Mouse (Mus musculus): ENCODE measurements around the gene Ddah2. TPM values are rescaled to one million over a fixed set of nuclear protein-coding genes. Genes with fewer than 3 reads are reported as not detected.

The Ddah2 gene
- polyA plus RNA-seq, 1 experiment from 2014 or later, result 337 TPM

DNA sequence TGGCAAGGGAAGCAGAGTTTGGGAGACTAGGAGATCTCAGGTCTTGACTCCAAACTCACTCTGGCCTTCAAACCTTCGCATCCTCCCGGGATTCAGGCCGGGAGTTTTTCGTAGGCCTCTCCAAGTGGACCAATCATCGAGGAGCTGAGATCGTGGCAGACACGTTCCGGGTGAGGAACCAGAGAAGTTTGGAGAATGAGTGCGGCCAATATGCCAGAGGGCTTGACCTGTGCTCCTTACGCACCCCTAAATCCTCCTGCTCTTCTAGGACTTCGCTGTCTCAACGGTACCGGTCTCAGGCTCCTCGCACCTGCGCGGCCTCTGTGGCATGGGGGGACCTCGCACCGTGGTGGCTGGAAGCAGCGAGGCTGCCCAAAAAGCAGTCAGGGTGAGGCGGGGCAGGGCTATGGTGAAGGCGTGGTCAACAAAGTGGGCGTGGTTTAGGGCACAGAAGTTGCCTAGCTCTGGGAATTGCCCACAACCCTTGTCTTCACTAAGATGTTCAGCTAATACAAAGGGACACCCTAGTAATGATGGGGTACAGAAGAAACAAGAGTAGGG is 2.0 kb downstream of the Ddah2 start:
- H3K36me3 ChIP-seq (replicated peaks), result peaks cover 4% of the 10 kb centered on the region; the same call in 1 of the 2 replicates
- H3K4me1 ChIP-seq, result peaks cover 30% of the 10 kb centered on the region
- peak overlapping the region; percentile 76 for H3K4me2 ChIP-seq
- peak overlapping the region; percentile 72 for H3K4me3 ChIP-seq
- no peak for ATAC-seq (replicated peaks)
- H3K9ac ChIP-seq, result peak overlapping the region; percentile 71; the same call in 1 of the 2 replicates
- H3K27ac ChIP-seq, result no peak overlapping the region
- 60% methylated on average over 22 of the region's 22 CpGs for whole genome bisulfite sequencing
- H3K27me3 ChIP-seq (replicated peaks), result peaks cover 28% of the 10 kb centered on the region
- H3K9me3 ChIP-seq, result no peaks in the 10 kb centered on the region

DNA sequence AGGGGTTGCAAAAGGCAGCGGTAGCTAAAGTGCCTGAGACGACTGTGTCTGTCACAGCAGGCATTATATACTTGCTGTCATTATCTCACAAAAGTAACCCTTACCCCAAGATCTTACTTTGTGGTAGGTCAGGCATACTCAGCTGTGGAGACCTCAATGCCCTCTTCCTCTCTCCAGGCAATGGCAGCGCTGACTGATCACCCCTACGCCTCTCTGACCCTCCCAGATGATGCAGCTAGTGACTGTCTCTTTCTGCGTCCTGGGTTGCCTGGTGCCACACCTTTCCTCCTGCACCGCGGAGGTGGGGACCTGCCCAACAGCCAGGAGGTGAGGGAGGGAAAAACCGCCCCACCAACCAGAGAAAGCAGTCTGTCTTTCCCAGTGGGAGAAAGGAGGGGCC is 2.5 kb downstream of the Ddah2 start:
- no peak for ATAC-seq (replicated peaks)
- H3K4me1 ChIP-seq, result peaks cover 30% of the 10 kb centered on the region
- H3K9ac ChIP-seq, result no peak overlapping the region; the same call in 1 of the 2 replicates
- H3K27ac ChIP-seq, result no peak overlapping the region
- no peaks in the 10 kb centered on the region for H3K9me3 ChIP-seq
- 89% methylated on average over 8 of the region's 8 CpGs for WGBS
- peaks cover 4% of the 10 kb centered on the region; the same call in 1 of the 2 replicates for H3K36me3 ChIP-seq (replicated peaks)
- peaks cover 33% of the 10 kb centered on the region for H3K27me3 ChIP-seq (replicated peaks)
- no peak overlapping the region for H3K4me3 ChIP-seq
- no peak overlapping the region for H3K4me2 ChIP-seq

DNA sequence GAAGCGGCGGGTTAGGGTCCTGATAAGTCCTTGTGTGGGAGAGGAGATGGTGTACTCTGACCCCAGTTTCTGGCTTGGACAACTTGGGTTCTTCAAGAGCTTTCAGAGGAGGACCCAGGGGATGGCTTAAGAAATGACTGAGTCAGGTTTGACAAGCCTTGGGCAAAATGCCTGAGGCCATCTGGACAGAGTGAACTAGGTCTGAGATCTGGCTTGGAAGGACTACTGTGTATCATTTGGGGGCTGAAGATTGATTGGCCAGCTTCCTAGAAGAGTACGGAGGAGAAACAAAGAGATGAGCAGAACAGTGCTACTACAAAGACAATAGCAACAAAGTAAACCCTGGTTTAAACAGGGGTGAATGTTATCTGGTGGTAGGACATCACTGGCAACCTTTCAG is 4.6 kb downstream of the Ddah2 start:
- 95% methylated on average over 3 of the region's 3 CpGs for WGBS
- peaks cover 41% of the 10 kb centered on the region for H3K27me3 ChIP-seq (replicated peaks)

DNA sequence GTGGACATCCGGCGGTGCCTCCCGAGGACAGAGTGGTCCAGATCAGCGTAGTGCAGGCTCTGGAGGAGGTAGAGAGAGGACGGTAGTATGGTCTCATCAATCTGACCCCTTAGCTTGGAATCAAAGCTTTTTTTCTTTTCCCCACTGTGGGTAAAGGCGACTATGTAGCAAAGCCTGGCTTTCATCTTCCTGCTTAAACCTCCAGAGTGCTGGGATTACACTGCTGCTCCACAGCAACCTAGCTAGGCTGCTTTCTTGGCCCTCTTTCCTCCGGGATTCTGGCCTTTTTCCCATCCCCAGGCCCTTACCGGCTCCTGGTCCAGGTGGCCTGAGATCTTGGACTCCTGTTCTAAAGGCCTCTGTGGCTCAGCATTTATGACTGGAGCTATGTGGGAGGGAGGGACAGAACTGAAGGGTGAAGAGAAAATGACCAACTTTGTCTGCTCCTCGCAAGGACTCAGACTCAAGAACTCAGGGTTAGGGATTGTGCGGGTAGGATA is 5.6 kb downstream of the Ddah2 start:
- WGBS, result 31% methylated on average over 10 of the region's 10 CpGs
- Histone ChIP-seq H3K9me3 (no peaks in the 10 kb centered on the region), H3K9ac (no peak overlapping the region), H3K4me3 (no peak overlapping the region), H3K4me2 (no peak overlapping the region), H3K36me3 (replicated peaks) (peaks cover 4% of the 10 kb centered on the region; the same call in 1 of the 2 replicates), H3K27me3 (replicated peaks) (peaks cover 41% of the 10 kb centered on the region), H3K4me1 (peaks cover 24% of the 10 kb centered on the region), H3K27ac (no peak overlapping the region)
- ATAC-seq (replicated peaks), result no peak

More for the DNA sequence above, 4.6 kb downstream of the Ddah2 start:
- H3K9ac ChIP-seq, result no peak overlapping the region
- no peaks in the 10 kb centered on the region for H3K9me3 ChIP-seq
- H3K4me2 ChIP-seq, result no peak overlapping the region
- H3K4me3 ChIP-seq, result no peak overlapping the region
- peaks cover 4% of the 10 kb centered on the region; the same call in 1 of the 2 replicates for H3K36me3 ChIP-seq (replicated peaks)
- peaks cover 27% of the 10 kb centered on the region for H3K4me1 ChIP-seq
- H3K27ac ChIP-seq, result no peak overlapping the region
- no peak for ATAC-seq (replicated peaks)

DNA sequence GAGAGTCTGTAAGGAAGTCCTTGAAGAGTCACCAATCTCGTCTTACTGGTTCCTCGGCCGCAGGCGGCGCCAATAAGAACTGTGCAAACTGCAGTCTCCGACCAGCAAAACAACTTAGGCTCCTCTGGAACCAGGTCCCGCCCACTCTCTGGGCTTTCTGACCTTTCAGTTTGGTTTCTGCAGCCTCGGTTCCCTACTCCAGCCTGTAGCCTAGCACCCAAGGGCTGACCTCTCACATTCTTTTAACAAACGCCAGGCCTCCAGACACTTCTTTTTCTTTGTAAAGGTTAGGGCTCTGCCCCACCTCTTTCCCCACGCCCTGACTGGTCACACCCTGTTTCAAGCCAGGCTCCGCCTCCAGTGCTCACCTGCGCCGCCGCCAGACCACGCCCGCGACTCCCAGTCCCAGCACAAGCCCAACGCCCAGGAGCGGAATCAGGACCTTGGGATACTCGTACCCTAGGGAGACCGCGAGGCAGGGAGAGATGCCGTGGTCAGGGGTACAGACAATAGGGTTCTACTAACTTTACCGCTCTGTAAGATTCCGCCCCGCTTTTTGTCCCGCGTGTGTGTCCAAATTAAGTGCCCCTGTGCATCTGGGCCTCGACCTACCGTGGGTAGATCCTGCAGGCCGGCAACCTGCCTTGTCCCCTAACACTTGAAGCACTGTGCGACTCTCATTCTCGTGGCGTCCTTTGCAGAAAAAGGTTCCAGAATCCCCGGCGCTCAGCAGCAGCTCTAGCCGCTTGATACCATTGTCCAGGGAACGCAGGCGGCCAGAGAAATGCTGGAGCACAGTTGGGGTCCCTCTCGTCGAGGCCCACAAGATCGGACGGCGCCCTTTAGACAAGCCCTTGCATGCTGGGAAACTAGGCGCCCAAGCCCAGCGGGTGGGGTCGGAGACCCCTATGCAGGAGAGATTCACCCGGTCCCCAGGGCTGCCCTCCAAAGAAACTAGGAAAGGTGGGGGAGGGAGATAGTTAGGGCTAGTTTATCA is 6.4 kb downstream of the Ddah2 start, which contains the start of gene Ly6g6c:
Gene Ly6g6c (plus strand): TSS at position 438 of the 997 bp plus-strand sequence.
- peak within 1 kb of the TSS; percentile 26; the same call in 1 of the 2 replicates for H3K9ac ChIP-seq
- WGBS, result under 1% methylated on average over 48 of the region's 48 CpGs
- H3K4me1 ChIP-seq, result peaks cover 18% of the 10 kb centered on the region
- H3K27me3 ChIP-seq (replicated peaks), result peaks cover 41% of the 10 kb centered on the region
- no peak within 1 kb of the TSS for H3K27ac ChIP-seq
- no peaks in the 10 kb centered on the region for H3K9me3 ChIP-seq
- H3K4me3 ChIP-seq, result peak within 1 kb of the TSS; percentile 13
- H3K4me2 ChIP-seq, result peak within 1 kb of the TSS; percentile 43
- ATAC-seq (replicated peaks), result no peak
- H3K36me3 ChIP-seq (replicated peaks), result peaks cover 4% of the 10 kb centered on the region; the same call in 1 of the 2 replicates

DNA sequence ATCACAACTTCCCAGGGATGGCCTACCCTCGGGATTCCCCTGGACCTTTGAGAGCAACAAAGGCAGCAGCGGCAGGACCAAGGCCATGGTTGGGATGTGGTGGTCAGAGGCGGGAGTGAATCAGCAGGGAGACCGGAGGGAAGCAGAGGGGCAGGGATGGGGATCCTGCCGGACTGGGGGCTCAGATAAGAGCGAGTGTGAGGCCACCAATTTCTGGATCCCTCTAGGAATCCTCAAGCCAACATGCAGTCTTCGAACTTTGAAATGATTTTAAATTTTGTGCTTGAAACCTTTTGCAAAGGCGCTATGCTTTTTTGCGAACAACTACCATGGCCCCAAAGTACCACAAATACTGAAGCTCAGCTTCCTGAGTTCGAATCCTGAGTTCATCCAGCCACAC is 7.2 kb downstream of the Ddah2 start, which contains the start of gene Mpig6b:
Gene Mpig6b (minus strand): TSS at position 101 of the 400 bp plus-strand sequence.
- peaks cover 10% of the 10 kb centered on the region; the same call in 1 of the 2 replicates for H3K4me1 ChIP-seq
- peak within 1 kb of the TSS; percentile 13 for H3K4me3 ChIP-seq
- no peaks in the 10 kb centered on the region for H3K9me3 ChIP-seq
- H3K4me2 ChIP-seq, result peak within 1 kb of the TSS; percentile 43
- 46% methylated on average over 10 of the region's 10 CpGs for WGBS
- H3K27ac ChIP-seq, result no peak within 1 kb of the TSS
- H3K36me3 ChIP-seq (replicated peaks), result peaks cover 4% of the 10 kb centered on the region; the same call in 1 of the 2 replicates
- H3K9ac ChIP-seq, result peak within 1 kb of the TSS; percentile 26; the same call in 1 of the 2 replicates
- H3K27me3 ChIP-seq (replicated peaks), result peaks cover 41% of the 10 kb centered on the region
- no peak for ATAC-seq (replicated peaks)

DNA sequence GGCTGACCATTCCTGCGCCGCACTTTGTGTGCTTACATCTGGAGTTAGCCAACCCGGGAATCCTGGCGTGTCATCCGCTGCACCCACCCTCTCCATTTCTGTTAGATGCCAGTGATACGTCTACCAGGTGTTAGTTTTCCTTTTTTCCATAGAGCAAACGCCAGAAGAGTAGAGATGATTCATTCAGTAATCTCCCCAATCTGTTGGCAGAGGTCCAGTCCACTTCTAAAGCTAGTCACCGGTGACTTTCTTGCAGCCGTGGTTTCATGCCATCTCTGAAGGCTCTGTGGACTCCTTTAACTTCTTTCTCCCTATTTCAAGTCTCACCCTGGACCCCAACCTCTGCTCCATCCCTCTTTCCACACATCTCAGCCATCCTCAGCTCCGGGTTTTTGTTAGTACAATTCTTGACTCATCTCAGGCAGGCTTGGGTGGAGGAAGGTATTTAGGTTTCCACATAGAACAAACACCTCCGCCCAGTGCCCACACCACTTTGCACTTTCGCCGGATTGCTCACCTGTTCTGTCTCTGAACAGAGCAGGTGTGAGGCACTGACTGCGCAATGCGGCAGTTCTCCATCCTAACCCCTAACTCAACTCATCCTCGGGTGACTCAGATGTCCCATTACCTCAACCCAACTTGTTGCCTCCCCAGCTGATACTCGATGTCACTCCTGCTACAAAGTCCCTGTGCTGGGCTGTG is 9.5 kb downstream of the Ddah2 start:
- Histone ChIP-seq H3K9me3 (no peaks in the 10 kb centered on the region), H3K27me3 (replicated peaks) (peaks cover 36% of the 10 kb centered on the region), H3K4me2 (no peak overlapping the region), H3K4me3 (no peak overlapping the region), H3K36me3 (replicated peaks) (no peaks in the 10 kb centered on the region), H3K4me1 (peaks cover 10% of the 10 kb centered on the region; the same call in 1 of the 2 replicates), H3K9ac (no peak overlapping the region), H3K27ac (no peak overlapping the region)
- no peak for ATAC-seq (replicated peaks)
- 86% methylated on average over 17 of the region's 17 CpGs for WGBS

DNA sequence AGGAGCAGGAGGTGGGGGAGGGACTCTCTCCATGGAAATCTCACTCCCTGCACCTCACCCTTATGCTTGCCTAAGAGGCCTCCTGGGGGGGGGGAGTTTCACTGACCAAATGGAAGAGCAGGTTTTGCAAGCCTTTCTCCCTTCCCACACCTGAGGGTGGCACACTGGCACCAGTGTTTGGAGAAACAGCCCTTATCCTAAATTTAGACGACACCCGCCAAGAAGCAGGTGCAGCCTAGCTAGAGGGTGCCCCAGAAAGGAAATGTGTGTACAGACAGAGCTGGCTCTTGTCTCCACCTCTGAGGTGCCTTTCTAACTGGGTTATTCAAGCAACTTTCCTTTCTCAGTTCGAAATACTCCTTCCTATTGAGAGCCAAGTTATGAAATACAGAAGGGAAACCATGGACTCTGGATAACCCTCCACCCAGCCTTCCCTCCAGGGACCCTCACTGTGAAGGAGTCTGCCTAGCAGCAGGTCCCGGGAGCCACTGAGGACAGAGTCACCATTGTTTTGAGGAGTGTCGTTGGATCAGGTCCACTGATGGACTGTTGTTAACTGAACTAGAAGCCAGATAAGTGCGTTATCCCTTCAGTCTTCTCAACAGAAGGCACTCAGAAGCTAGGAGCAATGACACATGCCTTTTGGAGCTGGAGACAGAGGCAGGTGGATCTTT is 11.9 kb downstream of the Ddah2 start:
- Histone ChIP-seq H3K9ac (no peak overlapping the region), H3K27ac (no peak overlapping the region), H3K4me2 (no peak overlapping the region), H3K4me3 (no peak overlapping the region), H3K27me3 (replicated peaks) (peaks cover 14% of the 10 kb centered on the region), H3K36me3 (replicated peaks) (no peaks in the 10 kb centered on the region), H3K4me1 (peaks cover under 1% of the 10 kb centered on the region; the same call in 1 of the 2 replicates), H3K9me3 (no peaks in the 10 kb centered on the region)
- no peak for ATAC-seq (replicated peaks)
- 68% methylated on average over 6 of the region's 6 CpGs for WGBS

DNA sequence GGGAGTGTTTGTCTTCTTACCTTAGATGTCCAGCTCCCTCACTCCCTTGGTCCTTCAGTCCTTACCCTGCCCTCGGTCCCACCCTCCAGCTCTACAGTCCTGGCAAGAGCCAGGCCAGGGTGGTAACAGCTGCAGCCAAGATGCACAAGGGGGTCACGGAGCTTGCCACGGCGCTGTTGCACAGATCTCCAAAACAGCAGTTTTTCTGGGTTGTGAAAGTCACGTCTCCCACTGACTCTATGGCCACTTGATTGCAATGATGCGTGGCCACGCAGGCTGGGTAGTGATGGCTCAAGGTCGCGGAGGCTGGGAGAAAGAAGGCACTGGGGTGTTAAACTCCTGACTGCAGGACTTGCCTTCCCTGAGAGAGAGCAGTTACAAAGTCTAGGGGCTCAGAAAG is 12.6 kb downstream of the Ddah2 start:
- 85% methylated on average over 9 of the region's 9 CpGs for WGBS
- H3K4me2 ChIP-seq, result no peak overlapping the region
- no peaks in the 10 kb centered on the region for H3K9me3 ChIP-seq
- no peak overlapping the region for H3K27ac ChIP-seq
- H3K9ac ChIP-seq, result no peak overlapping the region
- ATAC-seq (replicated peaks), result no peak
- H3K27me3 ChIP-seq (replicated peaks), result peaks cover 8% of the 10 kb centered on the region; the same call in 1 of the 2 replicates
- no peak overlapping the region for H3K4me3 ChIP-seq
- H3K36me3 ChIP-seq (replicated peaks), result no peaks in the 10 kb centered on the region
- no peaks in the 10 kb centered on the region for H3K4me1 ChIP-seq

DNA sequence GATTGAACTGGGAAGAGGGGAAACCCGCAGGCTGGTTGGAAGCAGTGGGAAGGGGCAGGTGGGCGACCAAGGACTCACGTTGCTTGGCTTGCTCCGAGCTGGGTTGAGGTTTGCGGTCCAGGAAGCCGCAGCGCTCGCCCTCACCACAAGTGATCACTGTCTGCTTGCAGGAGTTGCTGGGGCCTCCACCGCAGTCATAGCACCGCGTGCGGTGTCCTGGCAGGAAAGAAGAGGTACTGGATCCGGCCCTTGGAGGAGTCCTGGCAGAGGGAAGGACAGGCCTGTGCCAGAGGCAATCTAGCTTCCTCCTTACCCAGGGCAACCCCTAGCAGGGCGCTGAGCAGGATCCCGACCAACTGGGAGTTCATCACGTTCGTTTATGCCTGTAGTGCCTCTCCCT is 15.3 kb downstream of the Ddah2 start:
- H3K27ac ChIP-seq, result no peak overlapping the region
- H3K36me3 ChIP-seq (replicated peaks), result no peaks in the 10 kb centered on the region
- no peak overlapping the region for H3K4me2 ChIP-seq
- H3K9ac ChIP-seq, result no peak overlapping the region
- no peak overlapping the region for H3K4me3 ChIP-seq
- no peaks in the 10 kb centered on the region for H3K9me3 ChIP-seq
- WGBS, result 57% methylated on average over 17 of the region's 17 CpGs
- no peak for ATAC-seq (replicated peaks)
- H3K4me1 ChIP-seq, result peaks cover 11% of the 10 kb centered on the region; the same call in 1 of the 2 replicates
- no peaks in the 10 kb centered on the region for H3K27me3 ChIP-seq (replicated peaks)

DNA sequence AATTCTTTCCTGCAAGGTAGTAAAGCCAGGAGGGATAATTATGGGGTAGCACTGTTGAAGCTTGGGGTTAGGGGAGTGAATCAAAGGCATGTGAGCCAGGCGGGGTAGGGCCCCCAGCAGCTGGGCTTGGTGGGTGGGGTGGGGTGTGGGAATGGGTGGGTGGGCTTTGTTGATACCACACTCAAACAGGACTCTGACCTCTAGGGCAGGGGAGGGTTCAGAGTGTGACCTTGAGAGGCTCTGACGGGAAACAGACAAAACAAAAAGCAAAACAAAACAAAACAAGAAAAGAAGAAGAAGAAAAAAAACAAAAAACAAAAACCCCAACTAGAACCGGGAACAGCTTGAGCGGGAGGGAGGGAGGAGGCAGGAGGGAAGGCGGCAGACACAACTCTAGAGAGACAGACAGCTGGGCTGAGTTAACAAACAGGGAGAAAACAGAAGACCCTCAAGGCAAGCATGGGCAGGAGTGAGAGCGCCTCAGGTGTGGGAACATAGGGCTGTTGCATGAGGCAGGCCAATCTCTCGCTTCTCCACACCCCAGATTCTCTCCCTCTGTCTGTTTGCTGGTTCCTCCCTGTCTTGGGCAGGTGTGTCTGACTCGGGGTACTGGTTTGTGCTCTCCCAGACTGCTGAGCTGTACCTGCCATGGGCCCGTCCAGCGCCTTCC is 17.8 kb downstream of the Ddah2 start, which contains the start of gene Ly6g6e:
Gene Ly6g6e (plus strand): TSS at position 396 of the 670 bp plus-strand sequence.
- Histone ChIP-seq H3K4me2 (peak within 1 kb of the TSS; percentile 43), H3K9ac (no peak within 1 kb of the TSS; the same call in 1 of the 2 replicates), H3K36me3 (replicated peaks) (no peaks in the 10 kb centered on the region), H3K4me1 (peaks cover 11% of the 10 kb centered on the region; the same call in 1 of the 2 replicates), H3K9me3 (no peaks in the 10 kb centered on the region), H3K27me3 (replicated peaks) (no peaks in the 10 kb centered on the region), H3K4me3 (peak within 1 kb of the TSS; percentile 21), H3K27ac (no peak within 1 kb of the TSS)
- 36% methylated on average over 10 of the region's 10 CpGs for WGBS
- no peak for ATAC-seq (replicated peaks)
